Mouse (Mus musculus): ENCODE data around the gene Gm10337. TPM values are rescaled to one million over a fixed set of nuclear protein-coding genes. Genes with fewer than 3 reads are reported as not detected.

Gm10337 gene
- polyA plus RNA-seq, 1 experiment, result not detected

DNA sequence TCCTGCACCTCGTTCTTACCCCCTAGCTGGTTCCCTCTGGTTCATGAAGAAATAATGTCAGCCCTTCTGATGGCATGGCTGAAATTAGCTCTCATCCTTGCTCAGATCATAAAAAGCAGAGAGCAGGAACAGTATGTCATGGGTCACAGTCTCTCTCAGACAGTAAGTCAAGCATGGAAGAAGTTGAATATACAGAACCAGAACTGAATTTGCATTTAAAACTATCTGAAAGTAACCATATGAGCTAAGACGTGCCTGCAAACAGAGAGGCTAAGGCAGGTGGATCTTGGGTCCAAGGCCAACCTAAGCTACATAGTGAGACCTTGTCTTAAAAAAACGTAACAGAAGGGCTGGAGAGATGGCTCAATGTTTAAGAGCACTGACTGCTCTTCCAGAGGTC, 9.5 kb downstream of the Gm10337 start:
- DNase-seq (ENCODE audit: low read depth, low spot score), result no peak
- 78% methylated on average over 3 of the region's 3 CpGs for WGBS

- WGBS, result 94% methylated on average over 2 of the region's 2 CpGs
- no peak for DNase-seq (ENCODE audit: low read depth, low spot score)
Observed at GRCm38 (mm10) chr15:102515261-102515660, 11.7 kb downstream of the Gm10337 start.

DNA sequence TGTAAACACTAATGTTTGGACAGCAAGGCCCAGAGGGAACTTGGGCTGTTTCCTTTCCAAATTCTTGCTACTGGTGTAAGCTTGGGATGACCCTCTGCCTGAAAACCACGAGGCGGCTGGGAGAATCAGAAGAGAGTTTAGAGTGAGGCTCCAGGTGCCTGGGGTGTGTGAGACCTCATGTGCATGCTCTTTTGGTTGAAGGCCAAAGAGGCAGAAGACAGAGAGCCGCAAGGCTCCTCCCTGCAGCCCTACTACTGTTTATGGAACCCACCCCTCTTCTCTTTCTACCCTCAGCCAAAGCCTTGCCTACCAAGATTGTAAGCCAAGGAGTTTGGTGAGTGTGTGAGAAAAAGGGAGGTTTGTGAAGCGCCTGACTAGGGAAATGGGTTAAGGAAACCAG, 12.3 kb downstream of the Gm10337 start:
- DNase-seq (ENCODE audit: low read depth, low spot score), result no peak
- 67% methylated on average over 4 of the region's 4 CpGs for WGBS

DNA sequence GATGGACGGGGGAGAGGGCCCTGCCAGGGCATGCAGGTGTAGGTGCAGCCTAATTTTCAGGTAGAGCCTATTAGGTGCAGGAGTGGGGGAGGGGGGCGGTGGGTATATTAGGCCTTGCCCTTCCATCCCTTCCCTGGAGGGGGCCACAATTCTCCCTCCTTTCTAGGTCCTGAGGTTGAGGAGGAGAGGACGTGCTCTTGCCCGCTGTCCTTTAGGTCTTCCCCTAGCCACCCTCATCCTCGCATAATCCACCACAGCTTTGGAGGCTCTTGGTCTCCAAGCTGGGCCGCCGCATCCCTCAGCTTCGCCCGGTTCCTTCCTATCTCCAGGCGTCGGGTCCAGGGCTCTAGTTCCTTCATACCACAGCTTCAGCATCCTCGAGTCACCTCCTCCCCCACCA, 12.8 kb downstream of the Gm10337 start:
- DNase-seq (ENCODE audit: low read depth, low spot score), result no peak
- 9% methylated on average over 12 of the region's 12 CpGs for WGBS

GRCm38 (mm10) chr15:102516728-102517404, 13.3 kb downstream of the Gm10337 start, which contains the start of gene Map3k12:
Gene Map3k12 (minus strand): TSS chr15:102517064.
- no peak for DNase-seq (ENCODE audit: low read depth, low spot score)
- 1% methylated on average over 40 of the region's 43 CpGs for WGBS

DNA sequence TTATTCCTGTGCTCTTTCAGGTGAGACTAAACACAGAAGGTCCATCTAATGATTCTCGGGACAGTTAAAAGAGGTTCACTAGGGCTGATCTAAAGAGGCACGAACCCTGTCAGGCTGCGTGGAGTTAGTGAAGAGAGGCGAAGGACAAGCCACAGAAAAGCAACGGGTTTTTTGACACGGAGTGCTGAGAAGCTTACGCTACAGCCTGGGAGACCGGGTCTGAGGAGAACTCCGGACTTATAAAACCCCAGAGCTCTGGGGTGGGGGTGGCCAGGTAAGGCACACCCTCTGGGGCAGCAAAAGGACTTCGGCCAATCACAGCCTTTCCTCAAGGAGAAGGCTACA, 14.1 kb downstream of the Gm10337 start:
- WGBS, result under 1% methylated on average over 10 of the region's 10 CpGs
- no peak for DNase-seq (ENCODE audit: low read depth, low spot score)

DNA sequence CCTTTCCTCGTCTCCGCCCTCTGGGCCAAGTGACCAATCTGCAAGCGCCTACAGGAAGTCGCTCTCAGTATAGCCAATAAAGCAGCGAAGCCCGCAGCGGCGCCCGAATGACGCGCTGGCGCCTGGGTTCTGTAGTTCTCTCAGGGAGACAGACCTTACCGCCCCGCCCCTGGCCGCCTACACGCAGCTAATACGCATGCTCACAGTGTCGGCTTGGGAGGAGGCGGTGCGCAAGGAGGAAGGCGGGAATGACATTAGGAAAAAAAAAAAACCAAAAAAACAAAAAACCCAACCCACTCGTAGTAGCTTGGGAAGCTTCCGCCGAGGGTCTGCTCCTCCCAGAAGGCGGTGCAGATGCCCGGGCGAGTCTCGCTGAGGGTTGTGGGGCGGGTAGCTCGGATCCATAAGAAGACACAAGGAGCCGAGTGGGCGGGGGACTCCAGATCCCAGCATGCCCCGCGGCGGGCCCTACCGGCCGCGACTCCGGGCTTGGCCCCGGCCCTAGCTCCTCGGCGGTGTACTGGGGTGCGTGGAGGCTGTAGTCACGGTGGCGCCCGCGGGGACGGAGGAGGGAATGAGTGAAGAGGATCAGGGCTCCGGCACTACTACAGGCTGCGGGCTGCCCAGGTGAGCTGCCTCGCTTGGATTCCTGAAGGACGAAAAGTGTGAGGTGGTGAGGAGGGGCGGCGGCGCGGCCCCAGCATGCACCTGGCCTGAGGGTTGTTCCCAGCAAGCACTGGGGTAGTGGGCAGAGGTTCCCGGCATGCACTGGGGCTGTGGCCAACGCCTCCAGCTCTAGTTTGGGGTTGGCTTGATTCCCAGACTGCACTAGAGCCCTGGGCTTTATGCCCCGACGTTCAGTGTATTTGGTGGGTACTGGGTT, 14.7 kb downstream of the Gm10337 start, which contains the start of gene Tarbp2:
TSS of gene Tarbp2 (plus strand) at position 217 of the 883 bp plus-strand sequence.
- DNase-seq (ENCODE audit: low read depth, low spot score), result peak; percentile 94
- WGBS, result under 1% methylated on average over 60 of the region's 60 CpGs

- DNase-seq (ENCODE audit: low read depth, low spot score), result no peak
- WGBS, result 5% methylated on average over 9 of the region's 9 CpGs
Observed at GRCm38 (mm10) chr15:102518859-102519201, 15.3 kb downstream of the Gm10337 start.

DNA sequence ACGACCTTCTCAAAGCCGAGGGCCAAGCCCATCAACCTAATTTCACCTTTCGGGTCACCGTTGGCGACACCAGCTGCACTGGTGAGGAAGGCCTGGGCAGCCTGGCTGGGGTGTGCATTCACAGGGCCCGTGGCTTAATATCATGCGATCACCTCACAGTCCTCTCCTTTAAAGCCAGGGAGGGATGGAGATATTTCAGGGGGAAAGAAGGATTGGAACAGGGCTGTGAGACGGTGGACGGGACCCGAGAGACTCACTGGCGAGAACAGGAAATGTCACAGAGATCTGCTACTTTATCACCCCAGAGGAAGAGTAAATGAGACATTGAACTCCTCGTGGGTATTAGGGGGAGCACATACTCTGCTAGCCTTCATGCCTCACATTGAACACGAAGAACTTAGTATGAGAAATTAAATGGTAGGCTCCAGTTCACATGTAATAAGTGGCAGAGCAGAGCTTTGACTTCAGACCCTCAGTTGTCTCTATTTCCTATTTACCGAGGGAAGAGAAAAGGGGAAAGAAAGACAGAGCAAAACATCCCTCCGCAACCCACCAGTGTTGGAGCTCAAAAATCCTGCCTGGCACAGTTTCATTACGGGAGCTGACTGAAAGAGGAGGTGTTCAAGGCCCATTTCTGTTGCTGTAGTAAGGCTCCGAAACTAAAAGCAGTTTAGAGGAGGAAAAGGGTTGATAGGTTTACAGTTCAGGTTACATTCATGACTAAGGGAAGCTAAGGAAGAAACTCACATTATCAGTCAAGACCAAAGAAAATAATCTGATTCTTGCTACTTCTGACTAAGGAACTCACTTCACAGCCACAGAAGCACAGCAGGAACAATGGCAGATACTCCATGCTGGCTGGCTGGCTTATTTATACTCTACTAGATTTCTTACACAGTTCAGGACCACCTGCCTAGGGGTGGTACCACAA, 16.0 kb downstream of the Gm10337 start:
- WGBS, result 27% methylated on average over 17 of the region's 17 CpGs
- DNase-seq (ENCODE audit: low read depth, low spot score), result no peak

GRCm38 (mm10) chr15:102520416-102520815, 16.9 kb downstream of the Gm10337 start:
- WGBS, result 69% methylated on average over 4 of the region's 4 CpGs
- no peak for DNase-seq (ENCODE audit: low read depth, low spot score)

DNA sequence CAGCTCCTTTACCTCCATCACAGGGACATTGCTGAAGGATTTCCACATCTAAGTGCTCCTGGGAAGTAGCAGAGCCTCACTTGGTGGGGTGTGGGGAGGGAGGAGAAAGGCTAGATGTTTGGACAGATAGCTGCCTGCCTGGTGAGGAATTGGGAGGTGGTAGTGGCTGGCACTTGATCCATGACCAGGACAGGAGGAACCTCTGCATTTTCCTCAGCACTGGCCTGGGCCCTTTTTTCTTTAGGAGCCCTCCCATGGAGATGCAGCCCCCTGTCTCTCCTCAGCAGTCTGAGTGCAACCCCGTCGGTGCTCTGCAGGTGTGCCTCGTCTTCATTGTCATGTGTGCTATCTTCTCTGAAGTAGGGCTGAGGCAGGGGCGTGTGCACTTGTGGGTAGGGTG, 18.0 kb downstream of the Gm10337 start:
- 90% methylated on average over 4 of the region's 4 CpGs for WGBS
- no peak for DNase-seq (ENCODE audit: low read depth, low spot score)

GRCm38 (mm10) chr15:102524892-102525485, 21.5 kb downstream of the Gm10337 start, which contains the start of gene Npff:
Gene Npff (minus strand): TSS chr15:102524942.
- WGBS, result 10% methylated on average over 3 of the region's 3 CpGs
- DNase-seq (ENCODE audit: low read depth, low spot score), result no peak

DNA sequence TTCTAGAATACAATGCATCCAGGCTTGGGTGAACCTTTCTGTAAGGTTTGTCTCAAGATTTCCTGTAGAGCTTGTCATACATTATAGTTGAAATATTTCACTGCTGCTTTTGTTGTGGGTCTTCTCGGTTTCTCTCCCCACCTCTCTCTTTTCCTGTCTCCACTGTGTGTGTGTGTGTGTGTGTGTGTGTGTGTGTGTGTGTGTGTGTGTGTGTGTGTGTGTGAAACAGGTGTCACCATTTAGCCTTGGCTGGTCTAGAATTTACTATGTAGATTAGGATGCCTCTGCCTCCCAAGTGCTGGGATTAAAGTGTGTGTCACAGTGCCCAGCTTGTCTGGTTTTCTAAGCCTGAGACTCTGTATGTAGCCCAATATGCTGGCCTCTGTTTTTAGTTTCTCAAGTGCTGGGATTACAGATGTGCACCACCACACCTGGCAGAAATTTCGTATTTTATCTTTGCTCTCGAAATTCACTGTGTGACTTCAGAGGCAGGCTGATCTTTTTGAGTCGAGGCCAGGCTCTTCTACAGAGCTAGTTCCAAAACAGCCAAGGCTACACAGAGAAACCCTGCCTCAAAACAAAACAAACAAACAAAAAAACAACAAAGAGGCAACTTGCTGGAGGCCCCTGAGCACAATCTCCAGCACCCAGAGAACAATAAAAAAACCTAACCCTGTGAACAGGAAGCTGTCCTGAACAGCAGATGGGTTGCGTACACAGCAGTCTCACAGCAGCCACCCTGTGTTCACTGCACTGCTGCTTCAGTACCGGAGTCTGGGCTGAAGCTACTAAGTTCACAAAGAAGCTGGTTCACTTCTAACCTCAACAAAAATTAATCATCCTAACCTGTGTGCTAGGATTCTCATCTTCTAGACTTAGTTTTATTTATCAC, 22.8 kb downstream of the Gm10337 start:
- DNase-seq (ENCODE audit: low read depth, low spot score), result no peak
- 72% methylated on average over 6 of the region's 6 CpGs for WGBS

- DNase-seq (ENCODE audit: low read depth, low spot score), result no peak
- WGBS, result 86% methylated on average over 3 of the region's 3 CpGs
Observed at GRCm38 (mm10) chr15:102527936-102528335, 24.4 kb downstream of the Gm10337 start.

GRCm38 (mm10) chr15:102528396-102528795, 24.9 kb downstream of the Gm10337 start:
- WGBS, result 98% methylated on average over 1 of the region's 1 CpGs
- no peak for DNase-seq (ENCODE audit: low read depth, low spot score)

- 75% methylated on average over 4 of the region's 4 CpGs for WGBS
Observed at GRCm38 (mm10) chr15:102530566-102530965, 27.0 kb downstream of the Gm10337 start.

GRCm38 (mm10) chr15:102531586-102531985, 28.1 kb downstream of the Gm10337 start:
- WGBS, result 80% methylated on average over 4 of the region's 4 CpGs
- no peak for DNase-seq (ENCODE audit: low read depth, low spot score)

More at GRCm38 (mm10) chr15:102530566-102530965, 27.0 kb downstream of the Gm10337 start:
- no peak for DNase-seq (ENCODE audit: low read depth, low spot score)

DNA sequence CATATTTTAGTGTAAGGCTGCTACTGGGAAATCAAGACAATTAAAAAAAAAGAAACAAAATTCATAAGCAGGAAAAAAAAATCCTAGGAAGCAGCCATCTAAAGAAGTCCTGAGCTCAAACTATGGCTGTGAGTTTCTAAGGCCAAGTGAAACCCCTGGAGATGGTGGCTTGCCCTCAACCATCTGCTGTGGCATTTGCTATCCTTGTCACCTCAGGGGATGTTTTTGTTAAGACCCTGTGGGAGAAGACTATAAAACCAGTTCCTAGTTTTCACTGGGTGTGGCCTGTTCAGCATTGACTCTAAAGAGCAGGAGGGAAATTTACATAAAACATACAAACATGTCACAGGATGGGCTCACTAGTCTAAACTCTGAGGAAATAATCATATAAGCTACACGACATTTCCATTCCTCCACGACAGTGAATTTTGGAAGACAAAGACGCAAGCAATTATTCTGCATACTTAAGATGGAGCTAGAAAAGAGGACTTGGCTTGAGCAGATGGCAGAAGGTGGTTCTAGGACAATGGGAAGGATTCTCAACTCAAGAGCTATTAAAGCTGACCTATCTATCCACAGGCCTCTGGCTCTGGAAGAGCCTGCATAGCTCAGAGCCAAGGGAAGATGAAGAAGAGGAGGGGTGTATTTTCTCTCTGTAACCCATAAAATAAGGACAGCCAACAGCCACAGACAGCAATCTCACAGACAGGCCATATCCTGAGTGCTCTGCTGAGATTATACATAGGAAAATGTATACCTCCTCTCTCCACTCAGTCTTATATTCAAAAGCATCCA, 28.8 kb downstream of the Gm10337 start:
- no peak for DNase-seq (ENCODE audit: low read depth, low spot score)
- 86% methylated on average over 3 of the region's 3 CpGs for WGBS
